Comparison of ENCODE assay signal across 8 mouse cellular contexts in genomic region chr16:91596397-91596778, GRCm38 (mm10). TPM values are rescaled to one million over a fixed set of nuclear protein-coding genes. Genes with fewer than 3 reads are reported as not detected.
DNase-seq lines count a peak whose midpoint lies in the region; ATAC-seq and TF ChIP-seq lines count a peak whose summit lies in the region.

No protein-coding gene starts in this region.

- no peaks in the 10 kb centered on the region for H3K9me3 ChIP-seq in erythroblast, embryonic 14.5 days (ENCODE audit: control insufficient read depth, low read length)
- no peaks in the 10 kb centered on the region for H3K9me3 ChIP-seq in liver, embryonic 12.5 days (replicated peaks)

- TF ChIP-seq POLR2A in small intestine, adult 2 months (IDR thresholded peaks at IDR 0.05; ENCODE audit: low read depth, low read length) = no peak

- ATAC-seq in erythroblast, adult 5-6 weeks (replicated peaks; ENCODE audit: low FRiP score, poor library complexity, severe bottlenecking) = no peak
- peak; percentile 36; the same call in 1 of the 2 replicates for ATAC-seq in erythroid progenitor cell, adult 5-6 weeks (replicated peaks; ENCODE audit: low FRiP score, poor library complexity, severe bottlenecking)
- ATAC-seq in liver, embryonic 12.5 days = no peak

- WGBS in liver, embryonic 12.5 days (ENCODE audit: insufficient replicate concordance) = 9% methylated on average over 9 of the region's 9 CpGs
- 4% methylated on average over 9 of the region's 9 CpGs for WGBS in small intestine, adult 2 months

- H3K27ac ChIP-seq in liver, embryonic 12.5 days = no peak overlapping the region
- peak overlapping the region; percentile 47 for H3K27ac ChIP-seq in small intestine, adult 2 months (ENCODE audit: insufficient read depth, low read depth, low read length)

- DNase-seq in 416B (ENCODE audit: low read depth) = peak; percentile 63
- no peak for DNase-seq in cerebellum, postnatal 14 days
- DNase-seq in layer of hippocampus, adult 18-20 months (ENCODE audit: low spot score in 2 of 2) = no peak

- peak overlapping the region; percentile 79; the same call in 1 of the 2 replicates for H3K9ac ChIP-seq in liver, embryonic 12.5 days

- H3K4me2 ChIP-seq in liver, embryonic 12.5 days = peak overlapping the region; percentile 100

- H3K4me1 ChIP-seq in erythroblast, embryonic 14.5 days (ENCODE audit: control insufficient read depth) = peaks cover 26% of the 10 kb centered on the region
- H3K4me1 ChIP-seq in liver, embryonic 12.5 days = peaks cover 36% of the 10 kb centered on the region
- H3K4me1 ChIP-seq in small intestine, adult 2 months (ENCODE audit: control insufficient read depth, insufficient read depth, insufficient read length, low read length) = peaks cover 9% of the 10 kb centered on the region

- peak overlapping the region; percentile 72 for H3K4me3 ChIP-seq in erythroblast, embryonic 14.5 days (replicated peaks)
- peak overlapping the region; percentile 76 for H3K4me3 ChIP-seq in liver, embryonic 12.5 days
- peak overlapping the region; percentile 75 for H3K4me3 ChIP-seq in small intestine, adult 2 months (ENCODE audit: low read depth, low read length)

- peaks cover 54% of the 10 kb centered on the region for H3K27me3 ChIP-seq in erythroblast, embryonic 14.5 days (ENCODE audit: control insufficient read depth)
- peaks cover 45% of the 10 kb centered on the region for H3K27me3 ChIP-seq in liver, embryonic 12.5 days (replicated peaks)
- no peaks in the 10 kb centered on the region for H3K27me3 ChIP-seq in small intestine, adult 2 months (ENCODE audit: control insufficient read depth, insufficient read depth, low read length)

- TF ChIP-seq CTCF in small intestine, adult 2 months (IDR thresholded peaks at IDR 0.05; ENCODE audit: extremely low read depth, insufficient read length, insufficient replicate concordance, low read depth, low read length) = no peak

- H3K36me3 ChIP-seq in erythroblast, embryonic 14.5 days (ENCODE audit: control insufficient read depth) = no peaks in the 10 kb centered on the region
- no peaks in the 10 kb centered on the region for H3K36me3 ChIP-seq in liver, embryonic 12.5 days
- H3K36me3 ChIP-seq in small intestine, adult 2 months (ENCODE audit: control insufficient read depth, insufficient read depth, low read length) = peaks cover 3% of the 10 kb centered on the region; the same call in 1 of the 2 replicates

RNA-seq across cellular contexts. Expression of gene Tmem50b, which starts 1.2 kb away (rescaled TPM):
- 0.02 TPM in 1 of 2 replicates, not detected in the other for polyA plus RNA-seq in erythroblast, embryonic 14.5 days (2012)
- 20.8 and 23.6 TPM in 2 replicates for total RNA-seq in erythroblast, adult 5-6 weeks (2015; ENCODE audit: low replicate concordance)
- 11.2 and 12.0 TPM in 2 replicates for total RNA-seq in erythroblast, adult 5-6 weeks (2017; ENCODE audit: low replicate concordance)
- 19.8 and 22.2 TPM in 2 replicates for total RNA-seq in erythroid progenitor cell, adult 5-6 weeks (2015; ENCODE audit: low replicate concordance)
- total RNA-seq in erythroid progenitor cell, adult 5-6 weeks (2017; ENCODE audit: low replicate concordance) = 9.2 and 10.7 TPM in 2 replicates
- polyA plus RNA-seq in liver, embryonic 12.5 days (2016; fragmentation: Nextera tagmentation; extraction: Ambion mirVana) = 6.7 and 6.8 TPM in 2 replicates
- polyA plus RNA-seq in small intestine, adult 2 months (2012; rRNA removed) = 18.4 and 20.0 TPM in 2 replicates
- 100 to 1,000 TPM; 104 to 112 TPM for total RNA-seq in layer of hippocampus, adult 18-20 months (2021)

RNA-seq across cellular contexts. Expression of gene Dnajc28, which starts 22.4 kb away (rescaled TPM):
- 0.19 and 0.23 TPM in 2 replicates for polyA plus RNA-seq in erythroblast, embryonic 14.5 days (2012)
- 4.2 TPM in 2 replicates for total RNA-seq in erythroblast, adult 5-6 weeks (2015; ENCODE audit: low replicate concordance)
- 9.5 and 12.0 TPM in 2 replicates for total RNA-seq in erythroblast, adult 5-6 weeks (2017; ENCODE audit: low replicate concordance)
- 1.3 and 2.2 TPM in 2 replicates for total RNA-seq in erythroid progenitor cell, adult 5-6 weeks (2015; ENCODE audit: low replicate concordance)
- 3.1 and 3.5 TPM in 2 replicates for total RNA-seq in erythroid progenitor cell, adult 5-6 weeks (2017; ENCODE audit: low replicate concordance)
- polyA plus RNA-seq in liver, embryonic 12.5 days (2016; fragmentation: Nextera tagmentation; extraction: Ambion mirVana) = 1.8 and 2.8 TPM in 2 replicates
- 0.11 and 0.47 TPM in 2 replicates for polyA plus RNA-seq in small intestine, adult 2 months (2012; rRNA removed)
- total RNA-seq in layer of hippocampus, adult 18-20 months (2021) = 10 to 100 TPM in 1 of 2 experiments, 1 to 10 TPM in 1; 9.7 to 11.3 TPM

RNA-seq across cellular contexts. Expression of gene Ifngr2, which starts 49.5 kb away (rescaled TPM):
- polyA plus RNA-seq in erythroblast, embryonic 14.5 days (2012) = 0.28 and 0.29 TPM in 2 replicates
- total RNA-seq in erythroblast, adult 5-6 weeks (2015; ENCODE audit: low replicate concordance) = 6.7 and 13.3 TPM in 2 replicates
- 3.9 and 6.4 TPM in 2 replicates for total RNA-seq in erythroblast, adult 5-6 weeks (2017; ENCODE audit: low replicate concordance)
- total RNA-seq in erythroid progenitor cell, adult 5-6 weeks (2015; ENCODE audit: low replicate concordance) = 5.4 and 6.1 TPM in 2 replicates
- 2.3 and 5.8 TPM in 2 replicates for total RNA-seq in erythroid progenitor cell, adult 5-6 weeks (2017; ENCODE audit: low replicate concordance)
- polyA plus RNA-seq in liver, embryonic 12.5 days (2016; fragmentation: Nextera tagmentation; extraction: Ambion mirVana) = 17.1 and 17.9 TPM in 2 replicates
- polyA plus RNA-seq in small intestine, adult 2 months (2012; rRNA removed) = 48.9 and 162 TPM in 2 replicates
- total RNA-seq in layer of hippocampus, adult 18-20 months (2021) = 10 to 100 TPM; 50.9 to 53.1 TPM

RNA-seq across cellular contexts. Expression of gene Gart, which starts 50.4 kb away (rescaled TPM):
- 25.0 and 27.4 TPM in 2 replicates for polyA plus RNA-seq in erythroblast, embryonic 14.5 days (2012)
- 30.5 and 37.1 TPM in 2 replicates for total RNA-seq in erythroblast, adult 5-6 weeks (2015; ENCODE audit: low replicate concordance)
- total RNA-seq in erythroblast, adult 5-6 weeks (2017; ENCODE audit: low replicate concordance) = 30.8 and 49.3 TPM in 2 replicates
- 47.9 and 60.8 TPM in 2 replicates for total RNA-seq in erythroid progenitor cell, adult 5-6 weeks (2015; ENCODE audit: low replicate concordance)
- total RNA-seq in erythroid progenitor cell, adult 5-6 weeks (2017; ENCODE audit: low replicate concordance) = 48.5 and 63.1 TPM in 2 replicates
- 158 and 160 TPM in 2 replicates for polyA plus RNA-seq in liver, embryonic 12.5 days (2016; fragmentation: Nextera tagmentation; extraction: Ambion mirVana)
- polyA plus RNA-seq in small intestine, adult 2 months (2012; rRNA removed) = 10.9 and 22.3 TPM in 2 replicates
- total RNA-seq in layer of hippocampus, adult 18-20 months (2021) = 10 to 100 TPM; 47.4 to 51.2 TPM

RNA-seq across cellular contexts. Expression of gene Son, which starts 50.9 kb away (rescaled TPM):
- polyA plus RNA-seq in erythroblast, embryonic 14.5 days (2012) = 3.8 and 4.7 TPM in 2 replicates
- 240 and 267 TPM in 2 replicates for total RNA-seq in erythroblast, adult 5-6 weeks (2015; ENCODE audit: low replicate concordance)
- 214 and 284 TPM in 2 replicates for total RNA-seq in erythroblast, adult 5-6 weeks (2017; ENCODE audit: low replicate concordance)
- total RNA-seq in erythroid progenitor cell, adult 5-6 weeks (2015; ENCODE audit: low replicate concordance) = 365 and 449 TPM in 2 replicates
- total RNA-seq in erythroid progenitor cell, adult 5-6 weeks (2017; ENCODE audit: low replicate concordance) = 237 and 325 TPM in 2 replicates
- 60.5 and 65.0 TPM in 2 replicates for polyA plus RNA-seq in liver, embryonic 12.5 days (2016; fragmentation: Nextera tagmentation; extraction: Ambion mirVana)
- 41.6 and 67.5 TPM in 2 replicates for polyA plus RNA-seq in small intestine, adult 2 months (2012; rRNA removed)
- total RNA-seq in layer of hippocampus, adult 18-20 months (2021) = 100 to 1,000 TPM; 221 to 230 TPM

Comparison
In these comparisons a context has a peak if more than half of its experiments do, and no peak if none do; other contexts are left out.
1. RNA of gene Tmem50b, which starts 1.2 kb away (total RNA-seq): 104 to 112 TPM in layer of hippocampus, adult 18-20 months; 9.2 to 22.2 TPM in erythroid progenitor cell, adult 5-6 weeks and 11.2 to 23.6 TPM in erythroblast, adult 5-6 weeks; every median in the first group is over 4 times any median in the second.
2. Peak in every context shown above with its lines, with median percentiles within 50 percentile points of each other: H3K4me3 ChIP-seq.